Mouse (Mus musculus): ENCODE data around the gene Foxn3. TPM values are rescaled to one million over a fixed set of nuclear protein-coding genes. Genes with fewer than 3 reads are reported as not detected.

The Foxn3 gene
- polyA plus RNA-seq, 1 experiment = 61.5 TPM

- peaks cover 75% of the 10 kb centered on the region for H3K4me1 ChIP-seq (ENCODE audit: control insufficient read depth, insufficient read depth, low read length)
- 16% methylated on average over 9 of the region's 9 CpGs for WGBS
- peak overlapping the region; percentile 81 for H3K27ac ChIP-seq (ENCODE audit: insufficient read depth, low read length)
- no peak overlapping the region for H3K4me3 ChIP-seq (replicated peaks; ENCODE audit: insufficient read depth, low read depth, low read length)
- no peaks in the 10 kb centered on the region for H3K27me3 ChIP-seq (ENCODE audit: control insufficient read depth, insufficient read depth, low read length)
- no peak for TF ChIP-seq CTCF (IDR thresholded peaks at IDR 0.05; ENCODE audit: borderline replicate concordance, insufficient read depth, low read depth, low read length)
- no peak for TF ChIP-seq POLR2A (IDR thresholded peaks at IDR 0.05; ENCODE audit: borderline replicate concordance, insufficient read depth, low read length)
- peak; percentile 56 to 57 for DNase-seq
These were observed 227.8 kb downstream of the Foxn3 start for GRCm38 (mm10) chr12:99335628-99336027.

GRCm38 (mm10) chr12:99334026-99334425, 229.4 kb downstream of the Foxn3 start:
- Histone ChIP-seq H3K27me3 (ENCODE audit: control insufficient read depth, insufficient read depth, low read length) (no peaks in the 10 kb centered on the region), H3K4me1 (ENCODE audit: control insufficient read depth, insufficient read depth, low read length) (peaks cover 79% of the 10 kb centered on the region), H3K27ac (ENCODE audit: insufficient read depth, low read length) (peak overlapping the region; percentile 84), H3K4me3 (replicated peaks; ENCODE audit: insufficient read depth, low read depth, low read length) (no peak overlapping the region)
- no peak for TF ChIP-seq POLR2A (IDR thresholded peaks at IDR 0.05; ENCODE audit: borderline replicate concordance, insufficient read depth, low read length)
- WGBS = 23% methylated on average over 9 of the region's 9 CpGs
- DNase-seq = no peak

- TF ChIP-seq POLR2A (IDR thresholded peaks at IDR 0.05; ENCODE audit: borderline replicate concordance, insufficient read depth, low read length) = no peak
- Histone ChIP-seq H3K4me3 (replicated peaks; ENCODE audit: insufficient read depth, low read depth, low read length) (no peak overlapping the region), H3K27me3 (ENCODE audit: control insufficient read depth, insufficient read depth, low read length) (no peaks in the 10 kb centered on the region), H3K4me1 (ENCODE audit: control insufficient read depth, insufficient read depth, low read length) (peaks cover 75% of the 10 kb centered on the region), H3K27ac (ENCODE audit: insufficient read depth, low read length) (peak overlapping the region; percentile 84)
- peak; percentile 66 to 70 for DNase-seq
- WGBS = 29% methylated on average over 20 of the region's 20 CpGs
These were observed 229.9 kb downstream of the Foxn3 start for GRCm38 (mm10) chr12:99333304-99333968.

DNA sequence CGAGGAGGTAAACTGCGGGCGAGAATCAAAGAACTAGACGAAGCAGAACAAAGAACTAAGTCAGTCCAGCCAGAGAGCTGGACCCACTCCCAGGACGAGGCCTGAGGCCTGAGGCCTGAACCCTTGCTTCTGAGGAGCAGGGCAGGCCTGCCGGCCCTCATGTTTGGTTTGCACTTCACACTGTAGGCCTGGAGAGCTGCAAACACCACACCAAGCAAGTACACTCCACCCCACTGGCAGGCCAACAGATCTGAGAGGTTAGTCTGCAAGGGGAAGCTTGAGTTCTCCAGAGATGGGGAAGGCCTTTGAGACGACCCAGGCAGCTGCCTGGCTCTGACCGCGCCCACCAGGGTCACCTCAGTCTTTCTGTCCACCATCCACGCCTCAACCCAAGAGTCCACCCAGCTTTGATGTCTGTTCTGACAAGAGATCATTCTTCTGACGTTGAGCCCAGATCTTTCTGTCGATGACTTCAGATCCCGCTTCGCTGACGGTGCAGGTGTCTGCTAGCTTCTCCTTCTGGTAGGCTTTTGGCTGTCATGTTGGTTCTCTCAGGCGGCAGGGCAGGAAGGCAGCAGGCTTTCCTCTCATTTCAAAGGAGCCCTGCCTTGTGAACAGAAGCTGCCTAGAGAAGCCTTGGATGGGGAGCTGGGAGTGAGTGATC, 231.1 kb downstream of the Foxn3 start:
- Histone ChIP-seq H3K27ac (ENCODE audit: insufficient read depth, low read length) (peak overlapping the region; percentile 48), H3K4me1 (ENCODE audit: control insufficient read depth, insufficient read depth, low read length) (peaks cover 65% of the 10 kb centered on the region)
- TF ChIP-seq POLR2A (IDR thresholded peaks at IDR 0.05; ENCODE audit: borderline replicate concordance, insufficient read depth, low read length) (no peak), CTCF (IDR thresholded peaks at IDR 0.05; ENCODE audit: borderline replicate concordance, insufficient read depth, low read depth, low read length) (no peak)

GRCm38 (mm10) chr12:99331341-99331947, 231.9 kb downstream of the Foxn3 start:
- Histone ChIP-seq H3K4me1 (ENCODE audit: control insufficient read depth, insufficient read depth, low read length) (peaks cover 56% of the 10 kb centered on the region), H3K27ac (ENCODE audit: insufficient read depth, low read length) (no peak overlapping the region)
- WGBS = 65% methylated on average over 8 of the region's 8 CpGs

More for the DNA sequence above, 231.1 kb downstream of the Foxn3 start:
- H3K27me3 ChIP-seq (ENCODE audit: control insufficient read depth, insufficient read depth, low read length) = no peaks in the 10 kb centered on the region
- H3K4me3 ChIP-seq (replicated peaks; ENCODE audit: insufficient read depth, low read depth, low read length) = no peak overlapping the region
- peak; percentile 61 for DNase-seq
- 46% methylated on average over 16 of the region's 16 CpGs for WGBS

GRCm38 (mm10) chr12:99330822-99331285, 232.5 kb downstream of the Foxn3 start:
- peak; percentile 59 to 61 for DNase-seq
- 14% methylated on average over 12 of the region's 12 CpGs for WGBS
- H3K4me3 ChIP-seq (replicated peaks; ENCODE audit: insufficient read depth, low read depth, low read length) = no peak overlapping the region
- peaks cover 54% of the 10 kb centered on the region for H3K4me1 ChIP-seq (ENCODE audit: control insufficient read depth, insufficient read depth, low read length)
- TF ChIP-seq CTCF (IDR thresholded peaks at IDR 0.05; ENCODE audit: borderline replicate concordance, insufficient read depth, low read depth, low read length) (no peak), POLR2A (IDR thresholded peaks at IDR 0.05; ENCODE audit: borderline replicate concordance, insufficient read depth, low read length) (no peak)
- no peaks in the 10 kb centered on the region for H3K27me3 ChIP-seq (ENCODE audit: control insufficient read depth, insufficient read depth, low read length)
- peak overlapping the region; percentile 71 for H3K27ac ChIP-seq (ENCODE audit: insufficient read depth, low read length)

More at GRCm38 (mm10) chr12:99331341-99331947, 231.9 kb downstream of the Foxn3 start:
- no peak for DNase-seq
- H3K4me3 ChIP-seq (replicated peaks; ENCODE audit: insufficient read depth, low read depth, low read length) = no peak overlapping the region
- TF ChIP-seq CTCF (IDR thresholded peaks at IDR 0.05; ENCODE audit: borderline replicate concordance, insufficient read depth, low read depth, low read length) = no peak
- no peak for TF ChIP-seq POLR2A (IDR thresholded peaks at IDR 0.05; ENCODE audit: borderline replicate concordance, insufficient read depth, low read length)
- H3K27me3 ChIP-seq (ENCODE audit: control insufficient read depth, insufficient read depth, low read length) = no peaks in the 10 kb centered on the region

DNA sequence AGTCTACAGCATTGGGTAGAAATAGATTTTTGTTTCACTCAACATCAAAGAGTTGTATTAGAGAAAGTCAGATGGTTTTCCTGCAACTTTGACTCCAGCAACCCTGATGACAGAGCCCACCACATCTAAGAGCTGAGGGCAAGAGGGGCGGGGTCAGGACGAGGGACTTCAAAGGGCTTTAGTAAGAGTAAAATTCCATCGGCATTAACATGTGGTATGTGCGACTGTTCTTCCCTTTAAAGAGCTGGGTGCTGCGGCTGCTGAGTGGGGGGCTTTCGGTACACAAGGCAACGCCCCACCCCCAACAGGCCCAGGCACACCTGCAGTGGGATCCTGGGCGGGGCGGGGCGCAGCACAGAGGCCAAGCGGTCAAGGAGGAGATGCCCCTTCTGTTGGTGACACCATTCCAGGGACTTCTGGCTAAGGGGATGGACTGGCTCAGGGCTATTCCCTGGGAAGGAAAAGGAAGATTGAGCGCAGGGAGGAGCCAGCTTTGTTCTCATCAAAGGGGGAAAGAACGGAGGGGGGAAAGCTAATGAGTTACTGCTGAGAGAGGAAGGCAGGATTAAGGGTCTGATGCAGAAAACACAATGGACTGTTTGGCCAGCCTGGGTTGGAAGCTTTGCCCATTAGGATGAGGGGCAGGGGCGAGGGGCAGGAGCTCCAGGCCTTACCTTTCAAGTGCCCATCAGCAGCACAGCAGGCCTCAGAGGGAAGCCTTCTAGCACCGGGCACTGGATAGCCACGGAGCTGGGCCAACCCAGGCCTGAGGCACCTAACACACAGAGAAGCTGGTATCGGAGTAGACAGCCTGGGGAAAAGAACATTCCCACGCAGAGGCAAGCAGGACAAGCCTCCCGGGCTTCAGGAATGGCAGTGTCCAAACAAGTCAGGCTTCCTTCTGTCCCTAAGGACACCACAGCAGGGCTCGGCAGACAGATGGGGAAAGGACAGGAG, 233.8 kb downstream of the Foxn3 start:
- H3K27ac ChIP-seq (ENCODE audit: insufficient read depth, low read length) = peak overlapping the region; percentile 71

More for the DNA sequence above, 233.8 kb downstream of the Foxn3 start:
- no peak overlapping the region for H3K4me3 ChIP-seq (replicated peaks; ENCODE audit: insufficient read depth, low read depth, low read length)
- TF ChIP-seq CTCF (IDR thresholded peaks at IDR 0.05; ENCODE audit: borderline replicate concordance, insufficient read depth, low read depth, low read length) = no peak
- TF ChIP-seq POLR2A (IDR thresholded peaks at IDR 0.05; ENCODE audit: borderline replicate concordance, insufficient read depth, low read length) = no peak
- H3K4me1 ChIP-seq (ENCODE audit: control insufficient read depth, insufficient read depth, low read length) = peaks cover 49% of the 10 kb centered on the region
- DNase-seq = peak; percentile 57 to 59
- no peaks in the 10 kb centered on the region for H3K27me3 ChIP-seq (ENCODE audit: control insufficient read depth, insufficient read depth, low read length)
- 40% methylated on average over 20 of the region's 20 CpGs for WGBS

Data from cerebellum, adult 2 months (tissue).